Comparison of ENCODE assay signal across 18 mouse cellular contexts in genomic region chr2:26119626-26120025, GRCm38 (mm10). TPM values are rescaled to one million over a fixed set of nuclear protein-coding genes. Genes with fewer than 3 reads are reported as not detected.
DNase-seq lines count a peak whose midpoint lies in the region; ATAC-seq and TF ChIP-seq lines count a peak whose summit lies in the region.
"Had no signal": no experiment of that assay in that cellular context is flagged by ENCODE, and none has a peak within 500 bp of the region (broad histone marks: within the 10 kb centered on the region; RNA-seq: fewer than 3 reads in every experiment).

No protein-coding gene starts in this region.

- intact Hi-C loops in heart, postnatal 36 days (cut with DNase I) = no loop called here

- no peak for TF ChIP-seq CTCF in liver, postnatal 0 days (IDR thresholded peaks at IDR 0.05; ENCODE audit: low read depth)
- TF ChIP-seq CTCF in intestine, postnatal 0 days (IDR thresholded peaks at IDR 0.05; ENCODE audit: low read depth) = no peak

- no peak overlapping the region for H3K9ac ChIP-seq in heart, embryonic 12.5 days
- H3K9ac ChIP-seq in liver, postnatal 0 days (replicated peaks) = no peak overlapping the region
- H3K9ac ChIP-seq in liver, embryonic 12.5 days = no peak overlapping the region
- H3K9ac ChIP-seq in intestine, postnatal 0 days (ENCODE audit: low read depth, low read length) = no peak overlapping the region
- H3K9ac ChIP-seq in forebrain, embryonic 13.5 days = no peak overlapping the region
- H3K9ac ChIP-seq: forebrain, embryonic 12.5 days; liver, embryonic 15.5 days had no signal

- WGBS in heart, embryonic 12.5 days = 58% methylated on average over 2 of the region's 2 CpGs
- 50% methylated on average over 2 of the region's 2 CpGs for WGBS in liver, postnatal 0 days (ENCODE audit: insufficient replicate concordance)
- WGBS in liver, embryonic 12.5 days (ENCODE audit: insufficient replicate concordance) = 40% methylated on average over 2 of the region's 2 CpGs
- WGBS in intestine, postnatal 0 days = 50% methylated on average over 2 of the region's 2 CpGs
- WGBS in forebrain, embryonic 13.5 days = 83% methylated on average over 2 of the region's 2 CpGs

- no peaks in the 10 kb centered on the region for H3K36me3 ChIP-seq in heart, embryonic 12.5 days
- no peaks in the 10 kb centered on the region for H3K36me3 ChIP-seq in liver, postnatal 0 days (replicated peaks; ENCODE audit: insufficient read depth, low read length)
- no peaks in the 10 kb centered on the region for H3K36me3 ChIP-seq in liver, embryonic 12.5 days
- no peaks in the 10 kb centered on the region for H3K36me3 ChIP-seq in intestine, postnatal 0 days (ENCODE audit: control insufficient read depth, insufficient read depth)
- no peaks in the 10 kb centered on the region for H3K36me3 ChIP-seq in forebrain, embryonic 13.5 days (ENCODE audit: poor library complexity, severe bottlenecking)
- H3K36me3 ChIP-seq: forebrain, embryonic 12.5 days; G1E; limb, embryonic 10.5 days; liver, embryonic 15.5 days; neural tube, embryonic 12.5 days had no signal

- TF ChIP-seq EP300 in liver, postnatal 0 days (IDR thresholded peaks at IDR 0.05; ENCODE audit: low read depth) = no peak

- no peak for DNase-seq in heart, postnatal 36 days
- DNase-seq in liver, postnatal 0 days = no peak
- DNase-seq in adrenal gland, adult 2 months = no peak
- DNase-seq: adrenal gland, adult 8-10 months; cerebellum, adult 9-10 months; embryo, embryonic 11 days; thymus, postnatal 25 days had no signal

- no peak for ATAC-seq in heart, embryonic 12.5 days (ENCODE audit: insufficient number of reproducible peaks, low FRiP score)
- no peak for ATAC-seq in liver, postnatal 0 days
- ATAC-seq in liver, embryonic 12.5 days = no peak
- ATAC-seq in intestine, postnatal 0 days = no peak
- ATAC-seq in forebrain, embryonic 13.5 days = no peak
- ATAC-seq: midbrain, embryonic 16.5 days had no signal

- peaks cover 57% of the 10 kb centered on the region for H3K4me1 ChIP-seq in heart, embryonic 12.5 days (replicated peaks)
- H3K4me1 ChIP-seq in liver, postnatal 0 days (ENCODE audit: insufficient read depth) = peaks cover 40% of the 10 kb centered on the region
- peaks cover 57% of the 10 kb centered on the region for H3K4me1 ChIP-seq in liver, embryonic 12.5 days
- peaks cover 26% of the 10 kb centered on the region for H3K4me1 ChIP-seq in intestine, postnatal 0 days (replicated peaks; ENCODE audit: control insufficient read depth, insufficient read depth, low read length)
- H3K4me1 ChIP-seq in forebrain, embryonic 13.5 days = peaks cover 22% of the 10 kb centered on the region

- no peak overlapping the region for H3K4me3 ChIP-seq in heart, embryonic 12.5 days
- no peak overlapping the region for H3K4me3 ChIP-seq in liver, postnatal 0 days (ENCODE audit: low read depth, low read length)
- H3K4me3 ChIP-seq in liver, embryonic 12.5 days = no peak overlapping the region
- no peak overlapping the region for H3K4me3 ChIP-seq in intestine, postnatal 0 days (ENCODE audit: low read depth, low read length)
- no peak overlapping the region for H3K4me3 ChIP-seq in forebrain, embryonic 13.5 days
- H3K4me3 ChIP-seq: forebrain, embryonic 12.5 days; limb, embryonic 10.5 days; liver, embryonic 15.5 days; neural tube, embryonic 12.5 days had no signal

- no peaks in the 10 kb centered on the region for H3K9me3 ChIP-seq in heart, embryonic 12.5 days (replicated peaks)
- no peaks in the 10 kb centered on the region for H3K9me3 ChIP-seq in liver, postnatal 0 days (ENCODE audit: low read length)
- no peaks in the 10 kb centered on the region for H3K9me3 ChIP-seq in liver, embryonic 12.5 days (replicated peaks)
- no peaks in the 10 kb centered on the region for H3K9me3 ChIP-seq in intestine, postnatal 0 days (ENCODE audit: control insufficient read depth)
- no peaks in the 10 kb centered on the region for H3K9me3 ChIP-seq in forebrain, embryonic 13.5 days (replicated peaks)
- H3K9me3 ChIP-seq: forebrain, embryonic 12.5 days; G1E; limb, embryonic 10.5 days; liver, embryonic 15.5 days; neural tube, embryonic 12.5 days had no signal

- H3K27me3 ChIP-seq in heart, embryonic 12.5 days (replicated peaks) = peaks cover 35% of the 10 kb centered on the region
- H3K27me3 ChIP-seq in liver, postnatal 0 days (ENCODE audit: insufficient read depth, low read length) = peaks cover 18% of the 10 kb centered on the region
- peaks cover 76% of the 10 kb centered on the region for H3K27me3 ChIP-seq in liver, embryonic 12.5 days (replicated peaks)
- H3K27me3 ChIP-seq in intestine, postnatal 0 days (replicated peaks; ENCODE audit: control insufficient read depth, insufficient read depth, low read length) = no peaks in the 10 kb centered on the region
- peaks cover 60% of the 10 kb centered on the region for H3K27me3 ChIP-seq in forebrain, embryonic 13.5 days

- no peak overlapping the region for H3K4me2 ChIP-seq in heart, embryonic 12.5 days
- H3K4me2 ChIP-seq in liver, postnatal 0 days (ENCODE audit: low read depth, low read length) = no peak overlapping the region
- H3K4me2 ChIP-seq in liver, embryonic 12.5 days = no peak overlapping the region
- no peak overlapping the region for H3K4me2 ChIP-seq in intestine, postnatal 0 days (replicated peaks; ENCODE audit: low read depth)
- H3K4me2 ChIP-seq in forebrain, embryonic 13.5 days = no peak overlapping the region
- H3K4me2 ChIP-seq: forebrain, embryonic 12.5 days; liver, embryonic 15.5 days; neural tube, embryonic 12.5 days had no signal

- H3K27ac ChIP-seq in heart, embryonic 12.5 days (ENCODE audit: poor library complexity, severe bottlenecking) = 0 out of 2 replicates have a peak overlapping the region, but pooled peaks have one; percentile 8
- 0 out of 2 replicates have a peak overlapping the region, but pooled peaks have one; percentile 3 for H3K27ac ChIP-seq in liver, postnatal 0 days (ENCODE audit: low read depth)
- no peak overlapping the region for H3K27ac ChIP-seq in liver, embryonic 12.5 days
- 0 out of 2 replicates have a peak overlapping the region, but pooled peaks have one; percentile 78 for H3K27ac ChIP-seq in intestine, postnatal 0 days (ENCODE audit: low read depth, low read length)
- no peak overlapping the region for H3K27ac ChIP-seq in forebrain, embryonic 13.5 days
- H3K27ac ChIP-seq: forebrain, embryonic 12.5 days; liver, embryonic 15.5 days; macrophage; neural tube, embryonic 12.5 days had no signal

RNA-seq across cellular contexts. Expression of gene Nacc2, which starts 3.4 kb away (rescaled TPM):
- 6.5 and 6.6 TPM in 2 replicates for polyA plus RNA-seq in heart, embryonic 12.5 days (2016; fragmentation: Nextera tagmentation; extraction: Ambion mirVana)
- 10 to 100 TPM; 23.4 to 25.3 TPM for total RNA-seq in heart, postnatal 36 days (2021)
- polyA plus RNA-seq in liver, postnatal 0 days (2015; fragmentation: Nextera tagmentation; extraction: Ambion mirVana) = 3.9 and 4.9 TPM in 2 replicates
- 3.0 and 3.2 TPM in 2 replicates for polyA plus RNA-seq in liver, embryonic 12.5 days (2016; fragmentation: Nextera tagmentation; extraction: Ambion mirVana)
- polyA plus RNA-seq in intestine, postnatal 0 days (2015; fragmentation: Nextera tagmentation; extraction: Ambion mirVana) = 14.1 and 14.2 TPM in 2 replicates
- 9.4 and 10.6 TPM in 2 replicates for polyA plus RNA-seq in forebrain, embryonic 13.5 days (2015; fragmentation: Nextera tagmentation; extraction: Ambion mirVana)
- total RNA-seq in adrenal gland, adult 2 months (2021) = 10 to 100 TPM; 36.1 to 52.3 TPM
- polyA plus RNA-seq in adrenal gland, adult 2 months (2012; rRNA removed) = 69.8 and 94.3 TPM in 2 replicates

Comparison
In these comparisons a context has a peak if more than half of its experiments do, and no peak if none do; other contexts are left out.
1. H3K27ac ChIP-seq: peak in heart, embryonic 12.5 days (single experiment), liver, postnatal 0 days (single experiment) and intestine, postnatal 0 days (single experiment); none in liver, embryonic 12.5 days (single experiment) and forebrain, embryonic 13.5 days (single experiment).